Mouse (Mus musculus) CH12.LX (cell line): Measurements from ENCODE around the gene Pcca. TPM values are rescaled to one million over a fixed set of nuclear protein-coding genes. Genes with fewer than 3 reads are reported as not detected.

ENCODE experiments used
- DNase-seq: peaks from one replicate; pipeline ENCODE4 v3.0.0-alpha.2; 2013; ENCODE audit errors: extremely low read depth
- H3K27ac ChIP-seq: 2 replicates; pipeline ENCODE4 v1.5.1; 2012; ENCODE audit warnings: low read depth, mild to moderate bottlenecking, control low read depth, moderate library complexity; ENCODE audit not compliant: insufficient read depth
- H3K27me3 ChIP-seq: replicated peaks from 2 replicates; pipeline ENCODE3; 2012; ENCODE audit warnings: inconsistent platforms
- H3K36me3 ChIP-seq, 2 experiments: replicated peaks in 1 of 2; 2 replicates each; pipeline versions ENCODE3 to v1.6.1; 2012; ENCODE audit warnings: inconsistent platforms in 1 of 2, low read length in 1 of 2, mild to moderate bottlenecking in 1 of 2, mixed read lengths in 1 of 2, moderate library complexity in 1 of 2; ENCODE audit not compliant: control insufficient read depth in 1 of 2, insufficient read depth in 1 of 2
- H3K4me1 ChIP-seq, 2 experiments: 2 replicates each; pipeline ENCODE4 v1.6.1; 2012; ENCODE audit warnings: inconsistent platforms in 1 of 2, moderate library complexity in 1 of 2; ENCODE audit not compliant: insufficient read depth in 2 of 2, control insufficient read depth in 1 of 2
- H3K4me2 ChIP-seq: 2 replicates; pipeline ENCODE4 v1.6.1; 2012; ENCODE audit warnings: low read depth, mild to moderate bottlenecking, control low read depth; ENCODE audit not compliant: poor library complexity, insufficient read depth, severe bottlenecking
- H3K4me3 ChIP-seq, 3 experiments: fragments of 150-350 bp in 1 of 3; sonication (generic) in 1 of 3; replicated peaks in 1 of 3; 2 replicates each; pipeline versions ENCODE3 to v1.5.1; 2011 to 2012; ENCODE audit warnings: low read depth in 2 of 3, low read length in 2 of 3, mild to moderate bottlenecking in 2 of 3, moderate library complexity in 2 of 3, control low read depth in 1 of 3, improper control_type of control experiment in 1 of 3, inconsistent platforms in 1 of 3, mixed read lengths in 1 of 3; ENCODE audit not compliant: poor library complexity in 1 of 3
- H3K79me2 ChIP-seq: replicated peaks from 2 replicates; pipeline ENCODE4 v1.6.1; 2012; ENCODE audit warnings: mild to moderate bottlenecking, moderate library complexity; ENCODE audit not compliant: control insufficient read depth, poor library complexity, insufficient read depth, severe bottlenecking; ENCODE audit errors: extremely low read depth
- H3K9ac ChIP-seq: 2 replicates; pipeline ENCODE4 v1.6.1; 2012; ENCODE audit warnings: low read depth, mild to moderate bottlenecking, control low read depth, moderate library complexity; ENCODE audit not compliant: insufficient read depth
- H3K9me3 ChIP-seq: replicated peaks from 2 replicates; pipeline ENCODE3; 2012; ENCODE audit warnings: low read length, inconsistent platforms, mixed read lengths
- BHLHE40 ChIP-seq: IDR thresholded peaks from 2 replicates; pipeline ENCODE4 v1.6.1; 2011; ENCODE audit warnings: mild to moderate bottlenecking, low read depth, low read length, improper control_type of control experiment
- ELF1 ChIP-seq: IDR thresholded peaks from 2 replicates; pipeline ENCODE4 v1.6.1; 2014; ENCODE audit warnings: low read depth, mild to moderate bottlenecking, inconsistent platforms, low read length, improper control_type of control experiment
- EP300 ChIP-seq: IDR thresholded peaks from 2 replicates; pipeline ENCODE4 v1.6.1; 2011; ENCODE audit warnings: low read length, improper control_type of control experiment
- ETS1 ChIP-seq: conservative IDR thresholded peaks from 2 replicates; pipeline ENCODE4 v1.6.1; 2012; ENCODE audit warnings: low read depth, mild to moderate bottlenecking, inconsistent platforms, low read length, improper control_type of control experiment, moderate library complexity
- IRF4 ChIP-seq: IDR thresholded peaks from 2 replicates; pipeline ENCODE4 v1.6.1; 2014; ENCODE audit warnings: low read depth, mild to moderate bottlenecking, inconsistent platforms, low read length, improper control_type of control experiment
- JUN ChIP-seq: IDR thresholded peaks from 2 replicates; pipeline ENCODE4 v1.6.1; 2011; ENCODE audit warnings: low read depth, mild to moderate bottlenecking, low read length, improper control_type of control experiment, moderate library complexity; ENCODE audit not compliant: insufficient read depth
- JUND ChIP-seq: conservative IDR thresholded peaks from 2 replicates; pipeline ENCODE4 v1.6.1; 2011; ENCODE audit warnings: low read depth, low read length, improper control_type of control experiment
- KAT2A ChIP-seq: IDR thresholded peaks from 2 replicates; pipeline ENCODE4 v1.6.1; 2012; ENCODE audit warnings: low read length, improper control_type of control experiment, inconsistent platforms; ENCODE audit not compliant: insufficient replicate concordance
- MEF2A ChIP-seq: IDR thresholded peaks from 2 replicates; pipeline ENCODE4 v1.6.1; 2014; ENCODE audit warnings: low read depth, mild to moderate bottlenecking, inconsistent platforms, low read length, improper control_type of control experiment, borderline replicate concordance
- MYC ChIP-seq: IDR thresholded peaks from 2 replicates; pipeline ENCODE4 v1.6.1; 2011; ENCODE audit warnings: low read depth, mild to moderate bottlenecking, improper control_type of control experiment, low read length
- NRF1 ChIP-seq: IDR thresholded peaks from 2 replicates; pipeline ENCODE4 v1.6.1; 2014; ENCODE audit warnings: low read depth, mild to moderate bottlenecking, inconsistent platforms, low read length, improper control_type of control experiment, moderate library complexity
- USF1 ChIP-seq: IDR thresholded peaks from 2 replicates; pipeline ENCODE4 v1.6.1; 2014; ENCODE audit warnings: low read depth, mild to moderate bottlenecking, inconsistent platforms, low read length, improper control_type of control experiment
- dilution Hi-C: fragments of 300-500 bp; cut with MboI; formaldehyde crosslinking; loops from 2 replicates; pipeline ENCODE4 v1.14.3; 2020; ENCODE audit warnings: low sequenced_read_pairs; ENCODE audit not compliant: extremely low pct_unique_long_range_greater_than_20kb, extremely low pct_ligation_motif_present
- in situ Hi-C: fragments of 300-500 bp; cut with MboI; formaldehyde crosslinking; loops from 3 replicates; pipeline ENCODE4 v1.14.3; 2019; ENCODE audit warnings: low sequenced_read_pairs, low pct_ligation_motif_present, low pct_unique_long_range_greater_than_20kb, mixed read lengths
- polyA plus RNA-seq: library from polyadenylated mRNA; unstranded; fragments of >175 nt; gene quantifications from 2 replicates; pipeline ENCODE4 v1.2.1, GENCODE M21; 2012; ENCODE audit warnings: low read depth; ENCODE audit not compliant: insufficient read length
- total RNA-seq, 2 experiments: library from RNA; depleted of rRNA; stranded (reverse); fragments of 300-350 nt in 1 of 2; fragments of >200 nt in 1 of 2; gene quantifications; 2 replicates each; pipeline ENCODE4 v1.2.3; 2012 to 2014

The Pcca gene
- total and polyA plus RNA-seq, 3 experiments: 11.2 to 39.0 (median 23.8) TPM

- no peaks in the 10 kb centered on the region for H3K9me3 ChIP-seq
- no peak for TF ChIP-seq NRF1
- in situ Hi-C loops (no loop called here), dilution Hi-C loops (no loop called here)
- no peak overlapping the region for H3K9ac ChIP-seq
- no peak for DNase-seq
- H3K4me1 ChIP-seq: peaks cover 4 to 26% of the 10 kb centered on the region in 2 experiments; a peak in 2 of 4 replicates
- no peaks in the 10 kb centered on the region for H3K79me2 ChIP-seq
- no peaks in the 10 kb centered on the region for H3K36me3 ChIP-seq
- no peaks in the 10 kb centered on the region for H3K27me3 ChIP-seq
- no peak overlapping the region for H3K4me3 ChIP-seq
- H3K27ac ChIP-seq: no peak overlapping the region
- H3K4me2 ChIP-seq: no peak overlapping the region
Observed at GRCm38 (mm10) chr14:122484458-122484843, 49.7 kb upstream of the Pcca start.

GRCm38 (mm10) chr14:122484844-122485551 is 49.1 kb upstream of the Pcca start:
- H3K79me2 ChIP-seq: no peaks in the 10 kb centered on the region
- no peaks in the 10 kb centered on the region for H3K9me3 ChIP-seq
- no peaks in the 10 kb centered on the region for H3K27me3 ChIP-seq
- H3K4me3 ChIP-seq: no peak overlapping the region
- TF ChIP-seq JUN (no peak), USF1 (no peak)
- H3K36me3 ChIP-seq: no peaks in the 10 kb centered on the region
- DNase-seq: no peak
- no peak overlapping the region for H3K9ac ChIP-seq
- H3K4me2 ChIP-seq: 0 out of 2 replicates have a peak overlapping the region, but pooled peaks have one; percentile 67
- H3K4me1 ChIP-seq: peaks cover 4 to 26% of the 10 kb centered on the region in 2 experiments; a peak in 2 of 4 replicates
- H3K27ac ChIP-seq: no peak overlapping the region
- in situ Hi-C loops (no loop called here), dilution Hi-C loops (no loop called here)

GRCm38 (mm10) chr14:122485635-122486181 is 48.4 kb upstream of the Pcca start:
- dilution Hi-C loops: no loop called here
- TF ChIP-seq MEF2A (peak; percentile 49; the same call in 1 of the 2 replicates), ELF1 (no peak), NRF1 (no peak), ETS1 (0 out of 2 replicates have a peak, but pooled peaks have one; percentile 15), MYC (no peak), IRF4 (peak; percentile 81), KAT2A (no peak), JUND (no peak), EP300 (peak; percentile 56; the same call in 1 of the 2 replicates), BHLHE40 (peak; percentile 74)
- TF ChIP-seq, all 38 proteins: peak for 5
- Histone ChIP-seq H3K4me1 (peaks cover 4 to 26% of the 10 kb centered on the region in 2 experiments; a peak in 2 of 4 replicates), H3K9me3 (no peaks in the 10 kb centered on the region), H3K36me3 (no peaks in the 10 kb centered on the region), H3K4me2 (peak overlapping the region; percentile 67; the same call in 1 of the 2 replicates), H3K27ac (no peak overlapping the region), H3K4me3 (no peak overlapping the region), H3K79me2 (no peaks in the 10 kb centered on the region), H3K9ac (0 out of 2 replicates have a peak overlapping the region, but pooled peaks have one; percentile 19), H3K27me3 (no peaks in the 10 kb centered on the region)
- no peak for DNase-seq
- in situ Hi-C loops: no loop called here
